Mouse (Mus musculus): ENCODE measurements around the gene Gtpbp8. TPM values are rescaled to one million over a fixed set of nuclear protein-coding genes. Genes with fewer than 3 reads are reported as not detected.

Gtpbp8 gene
- total RNA-seq, 2 experiments from 2014 or later: 14.9 to 16.6 TPM

DNA sequence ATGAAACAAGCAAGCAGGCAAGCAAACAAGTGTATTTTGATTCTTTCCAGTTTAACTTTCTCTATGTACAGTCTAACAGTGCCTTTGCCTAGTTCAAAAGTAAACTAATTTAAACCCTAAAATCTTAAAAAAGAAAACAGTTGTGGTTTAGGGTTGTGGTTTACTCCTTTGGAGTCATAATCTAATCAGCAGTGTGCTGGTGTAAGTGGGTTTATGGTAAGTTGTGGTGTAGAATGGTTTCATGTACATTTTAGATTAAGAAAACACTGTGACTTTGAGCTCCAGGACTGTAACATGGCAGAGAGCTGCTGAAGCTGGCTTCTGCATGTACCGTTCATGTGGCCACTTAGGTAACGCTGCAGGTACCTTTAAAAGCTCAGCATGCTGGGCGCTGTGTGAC, 18.6 kb downstream of the Gtpbp8 start:
- no peak for DNase-seq (ENCODE audit: low spot score in 2 of 2)

GRCm38 (mm10) chr16:44725286-44726223, 20.6 kb downstream of the Gtpbp8 start:
- DNase-seq (ENCODE audit: low spot score in 2 of 2): peak in 1 of 2 experiments; percentile 65

DNA sequence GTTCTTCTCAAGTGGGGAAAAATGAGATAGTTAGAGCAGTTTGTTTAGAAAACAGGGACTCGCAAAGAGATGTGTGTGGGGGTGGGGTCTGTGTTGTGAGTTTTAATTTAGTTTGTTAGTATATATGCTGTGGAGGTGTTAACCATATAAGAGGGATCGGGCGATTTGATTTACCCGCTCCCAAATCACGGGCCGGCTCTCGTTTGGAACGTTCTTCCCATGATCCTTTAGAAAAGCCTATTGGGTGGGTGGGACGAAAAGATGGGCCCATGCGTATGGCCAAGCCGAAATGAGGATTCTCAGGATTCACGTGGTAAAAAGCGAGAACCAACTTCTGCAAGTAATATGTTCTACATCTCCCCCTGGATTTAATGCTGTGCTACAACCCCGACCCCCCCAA, 21.3 kb downstream of the Gtpbp8 start:
- DNase-seq (ENCODE audit: low spot score in 2 of 2): peak in 1 of 2 experiments; percentile 38

DNA sequence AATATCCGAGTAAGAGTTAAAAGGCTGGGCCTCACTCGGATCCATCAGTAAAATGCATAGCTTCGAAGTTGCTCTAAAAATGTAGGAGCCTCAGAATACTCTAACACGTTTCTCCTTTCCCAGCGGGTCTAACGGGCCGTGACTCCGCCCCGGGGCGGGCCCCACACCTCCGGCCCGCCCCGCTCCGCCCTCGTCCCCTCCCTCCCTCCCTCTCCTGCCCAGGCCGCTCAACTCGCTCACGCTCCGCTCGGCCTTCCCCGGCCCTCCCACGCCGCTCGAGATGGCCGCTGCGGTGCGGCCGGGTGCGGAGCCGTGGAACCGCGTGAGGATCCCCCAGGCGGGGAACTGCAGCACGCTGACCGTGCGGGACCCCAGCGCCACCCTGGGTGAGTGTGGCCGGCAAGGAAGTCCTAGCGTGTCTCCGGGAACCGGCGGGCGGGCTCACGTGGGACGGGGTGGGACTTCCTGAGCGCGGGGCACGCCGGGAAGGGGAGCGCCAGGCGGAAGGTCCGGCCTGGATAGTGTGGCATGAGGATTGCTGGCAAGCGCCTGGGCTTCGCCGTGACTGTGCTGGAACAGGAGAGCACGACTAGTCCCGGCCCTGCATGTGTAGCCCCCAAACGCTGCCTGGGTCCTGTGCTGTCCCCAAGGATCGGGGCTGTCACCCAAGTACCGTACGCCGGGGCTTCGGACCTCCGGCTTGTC, 21.9 kb downstream of the Gtpbp8 start, which contains the start of gene Nepro:
TSS of gene Nepro (plus strand) at position 219 of the 705 bp plus-strand sequence.
- DNase-seq (ENCODE audit: low spot score in 2 of 2): peak; percentile 86 to 94

GRCm38 (mm10) chr16:44722666-44723065, 23.5 kb downstream of the Gtpbp8 start:
- DNase-seq (ENCODE audit: low spot score in 2 of 2): no peak

DNA sequence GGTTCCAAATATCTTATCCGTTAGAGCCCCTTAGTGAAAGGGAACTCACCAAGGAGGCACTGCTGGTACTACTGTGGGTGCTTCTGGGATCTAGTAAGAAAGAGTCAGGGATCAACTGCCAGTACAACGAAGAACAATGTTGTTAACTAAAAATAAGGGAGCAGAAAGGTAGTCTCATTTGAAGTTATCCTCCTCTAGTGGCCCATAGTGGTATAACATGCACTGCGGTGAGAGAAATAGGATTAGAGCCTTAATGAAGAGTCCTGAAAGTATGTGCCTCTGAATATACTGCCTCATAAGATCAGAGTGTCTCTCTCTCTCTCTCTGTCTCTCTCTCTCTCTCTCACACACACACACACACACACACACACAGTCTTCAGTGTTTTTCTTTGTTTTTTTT, 25.6 kb downstream of the Gtpbp8 start:
- no peak for DNase-seq (ENCODE audit: low spot score in 2 of 2)

DNA sequence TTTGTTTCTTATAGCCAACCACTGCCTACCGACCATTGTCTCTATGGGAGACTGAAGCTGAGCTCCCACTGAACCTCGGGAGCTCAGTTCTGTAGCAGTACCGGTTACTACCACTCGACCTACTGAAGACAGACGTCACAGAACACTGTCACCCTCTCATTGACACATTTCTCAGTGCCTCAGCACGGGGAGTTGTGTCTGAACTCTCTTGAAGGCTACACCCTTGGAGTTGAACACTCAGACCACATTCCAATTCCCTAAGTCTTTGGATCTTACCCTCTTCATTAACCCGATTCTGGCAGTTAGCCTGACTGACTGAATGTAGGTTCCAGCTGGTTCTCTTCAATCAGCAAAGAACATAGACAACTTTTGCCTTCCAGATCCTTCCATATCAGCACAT, 26.8 kb downstream of the Gtpbp8 start:
- no peak for DNase-seq (ENCODE audit: low spot score in 2 of 2)

GRCm38 (mm10) chr16:44717838-44718237, 28.3 kb downstream of the Gtpbp8 start:
- DNase-seq (ENCODE audit: low spot score in 2 of 2): no peak

DNA sequence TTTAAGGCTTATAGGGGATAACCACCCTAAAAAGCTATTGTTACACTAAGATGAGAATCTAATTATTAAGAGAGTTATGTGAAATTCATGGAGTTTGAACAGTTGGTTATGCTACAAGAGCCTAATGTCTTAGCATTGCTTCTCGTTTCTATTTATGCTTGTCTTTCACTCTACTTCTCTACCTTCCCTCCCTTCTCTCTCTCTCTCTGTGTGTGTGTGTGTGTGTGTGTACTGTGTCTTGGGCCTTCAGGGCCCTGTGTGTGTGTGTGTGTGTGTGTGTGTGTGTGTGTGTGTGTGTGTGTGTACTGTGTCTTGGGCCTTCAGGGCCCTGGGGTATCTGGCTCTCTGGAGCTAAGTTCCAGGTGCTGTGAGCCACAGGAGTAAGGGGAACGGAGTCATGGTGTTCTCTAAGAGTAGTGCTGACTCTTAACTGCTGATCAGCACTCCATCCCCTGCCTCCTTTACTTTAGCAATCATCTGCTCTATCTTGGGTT, 29.0 kb downstream of the Gtpbp8 start:
- no peak for DNase-seq (ENCODE audit: low spot score in 2 of 2)

GRCm38 (mm10) chr16:44716305-44717140, 29.6 kb downstream of the Gtpbp8 start:
- DNase-seq (ENCODE audit: low spot score in 2 of 2): no peak

- no peak for DNase-seq (ENCODE audit: low spot score in 2 of 2)
Observed at GRCm38 (mm10) chr16:44703458-44703857, 42.7 kb downstream of the Gtpbp8 start.

DNA sequence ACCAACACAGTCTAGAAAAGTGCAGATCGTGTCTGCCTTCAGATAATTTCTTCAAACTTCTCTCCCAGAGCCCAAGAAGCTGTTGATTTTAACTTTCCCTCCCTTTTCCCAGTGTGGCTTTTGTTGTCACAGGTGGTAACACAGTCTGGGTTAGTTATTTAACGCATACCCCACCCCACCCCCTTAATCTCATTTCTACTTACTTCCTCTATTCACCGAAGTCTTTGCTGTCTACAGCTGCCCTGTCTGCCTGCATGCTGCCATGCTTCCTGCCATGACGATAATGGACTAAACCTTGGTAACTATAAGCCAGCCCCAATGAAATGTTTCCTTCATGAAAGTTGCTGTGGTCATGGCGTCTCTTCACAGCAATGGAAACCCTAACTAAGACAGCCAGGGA, 43.9 kb downstream of the Gtpbp8 start:
- DNase-seq (ENCODE audit: low spot score in 2 of 2): no peak

- DNase-seq (ENCODE audit: low spot score in 2 of 2): no peak
Observed at GRCm38 (mm10) chr16:44701155-44701554, 45.0 kb downstream of the Gtpbp8 start.

GRCm38 (mm10) chr16:44697473-44698205, 48.5 kb downstream of the Gtpbp8 start:
- DNase-seq (ENCODE audit: low spot score in 2 of 2): no peak

DNA sequence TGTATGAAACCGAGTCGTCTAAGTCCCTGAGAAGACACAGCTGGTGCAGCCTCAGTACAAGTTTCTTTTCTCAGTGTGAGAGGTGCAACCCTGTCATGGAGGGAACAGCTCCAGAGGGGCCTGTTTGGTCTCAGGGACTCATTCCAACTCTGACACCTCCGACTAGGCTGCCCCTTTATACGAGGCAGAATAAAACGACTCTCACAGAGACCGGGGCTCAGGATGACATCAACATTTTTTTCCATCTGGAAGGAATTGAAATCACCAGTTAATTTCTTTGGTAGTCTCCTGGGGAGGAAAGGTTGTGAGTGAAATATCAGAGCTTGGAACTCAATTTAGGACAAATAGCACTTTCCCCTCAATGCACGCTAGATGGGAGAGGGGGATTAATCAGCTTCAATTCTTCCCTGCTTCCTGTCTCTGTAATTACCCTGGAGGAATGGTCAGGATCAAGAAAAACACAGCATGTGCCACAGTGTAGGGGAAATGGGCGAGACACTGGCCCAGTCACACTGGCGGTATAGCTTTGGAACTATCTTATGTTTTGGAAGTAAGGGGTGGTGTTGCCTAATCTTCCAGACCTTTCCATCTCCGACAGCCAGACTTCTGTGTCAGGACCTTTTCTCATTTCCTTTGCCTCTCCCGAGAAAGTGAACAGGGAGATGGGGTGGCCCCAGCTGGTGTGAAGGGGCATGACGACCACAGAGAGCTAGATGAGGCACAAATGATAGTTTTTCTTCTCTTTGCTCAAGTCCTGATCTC, 50.1 kb downstream of the Gtpbp8 start:
- peak in 1 of 2 experiments; percentile 34 for DNase-seq (ENCODE audit: low spot score in 2 of 2)

DNA sequence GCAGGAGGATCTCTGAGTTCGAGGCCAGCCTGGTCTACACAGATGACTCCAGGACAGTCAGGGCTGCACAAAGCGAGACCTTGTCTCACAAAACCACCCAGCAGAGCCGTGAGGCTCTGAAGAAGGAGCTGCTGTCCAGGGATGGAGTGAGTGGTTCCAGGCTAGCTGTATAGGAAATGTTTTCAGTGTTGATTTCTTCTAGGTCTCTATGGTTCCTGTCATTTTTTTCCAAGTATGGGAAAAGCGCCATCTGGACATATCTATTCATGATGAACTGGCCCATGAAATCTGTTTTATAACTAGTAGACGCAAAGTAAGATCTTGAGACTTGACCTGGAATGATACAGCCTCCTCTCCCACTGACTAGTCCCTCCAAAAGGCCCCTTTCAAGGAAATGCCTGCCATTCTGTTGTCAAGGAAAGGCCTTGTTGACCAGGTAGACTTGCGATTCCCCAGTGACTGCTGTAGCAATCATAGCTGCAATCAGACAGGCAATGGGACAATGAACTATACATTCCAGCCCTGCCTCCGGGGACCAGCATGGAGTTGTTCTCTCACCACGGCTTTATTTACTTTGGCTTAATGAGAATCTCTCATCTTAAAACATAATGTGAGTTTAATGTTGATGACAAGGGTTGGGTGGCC, 50.8 kb downstream of the Gtpbp8 start:
- DNase-seq (ENCODE audit: low spot score in 2 of 2): no peak

DNA sequence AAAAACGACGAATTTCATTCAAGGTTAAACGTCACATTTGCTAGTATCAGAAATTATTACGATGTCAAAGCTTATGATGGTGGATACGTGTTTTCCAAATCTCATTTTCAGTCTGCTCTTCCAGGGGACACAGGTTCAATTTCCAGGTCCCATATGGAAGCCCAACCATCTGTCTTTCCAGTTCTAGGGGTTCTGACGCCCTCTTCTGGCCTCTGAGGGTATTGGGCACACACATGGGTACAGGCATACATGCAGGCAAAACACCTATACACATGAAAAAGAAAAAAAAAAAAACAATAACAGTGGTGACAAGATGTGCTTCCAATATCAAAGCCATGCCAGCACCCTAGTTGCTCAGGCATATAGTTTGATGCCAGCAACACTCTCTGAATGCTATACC, 52.5 kb downstream of the Gtpbp8 start:
- no peak for DNase-seq (ENCODE audit: low spot score in 2 of 2)

DNA sequence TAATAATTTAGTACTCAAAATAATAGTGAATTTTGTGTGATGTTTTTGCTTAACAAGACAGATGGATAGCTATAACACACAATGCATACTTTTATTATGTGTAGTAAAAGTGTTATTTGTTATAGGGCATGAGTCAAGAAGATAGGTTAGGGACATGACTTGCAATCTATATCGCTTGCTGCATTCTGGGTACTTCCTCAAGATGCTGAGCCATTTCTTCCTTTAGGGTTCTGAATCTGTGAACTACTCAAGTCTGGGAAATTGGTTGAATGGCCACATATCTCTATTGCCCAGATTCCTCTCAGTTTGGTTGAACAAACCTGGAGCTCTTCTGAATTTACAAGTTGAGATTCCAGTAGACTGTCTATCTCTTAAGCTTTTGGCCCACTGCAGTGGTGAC, 53.6 kb downstream of the Gtpbp8 start:
- DNase-seq (ENCODE audit: low spot score in 2 of 2): no peak

GRCm38 (mm10) chr16:44691561-44692141, 54.5 kb downstream of the Gtpbp8 start:
- peak; percentile 39 to 76 for DNase-seq (ENCODE audit: low spot score in 2 of 2)
